Mouse (Mus musculus) kidney, adult 11 months (tissue): Measurements from ENCODE around the gene Tm6sf1.

Experiments used
- DNase-seq: peaks from one replicate; pipeline ENCODE4 v3.0.0; 2022

The Tm6sf1 gene

GRCm38 (mm10) chr7:81904094-81904493 is 45.3 kb downstream of the Tm6sf1 start:
- DNase-seq, result no peak

- DNase-seq, result no peak
These were observed 46.1 kb downstream of the Tm6sf1 start for GRCm38 (mm10) chr7:81904926-81905325.

DNA sequence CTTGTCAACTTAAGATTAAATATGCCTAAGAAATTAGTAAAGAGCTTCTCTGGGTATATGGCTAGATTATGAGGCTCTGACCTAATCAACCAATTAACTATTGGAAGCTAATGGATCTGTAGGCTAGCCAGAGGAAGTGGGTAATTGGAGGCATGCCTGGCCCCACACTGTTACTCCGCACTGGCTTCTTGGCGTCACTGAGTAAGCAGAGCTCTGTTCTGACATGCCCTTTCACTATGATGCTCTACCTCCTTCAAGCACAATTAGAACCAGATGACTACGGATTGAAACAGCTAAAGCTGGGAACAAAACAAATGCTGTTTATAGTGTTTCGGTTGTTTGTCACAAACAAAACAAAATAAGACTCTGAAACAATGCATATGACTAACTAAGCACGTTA is 59.5 kb downstream of the Tm6sf1 start:
- DNase-seq, result no peak

DNA sequence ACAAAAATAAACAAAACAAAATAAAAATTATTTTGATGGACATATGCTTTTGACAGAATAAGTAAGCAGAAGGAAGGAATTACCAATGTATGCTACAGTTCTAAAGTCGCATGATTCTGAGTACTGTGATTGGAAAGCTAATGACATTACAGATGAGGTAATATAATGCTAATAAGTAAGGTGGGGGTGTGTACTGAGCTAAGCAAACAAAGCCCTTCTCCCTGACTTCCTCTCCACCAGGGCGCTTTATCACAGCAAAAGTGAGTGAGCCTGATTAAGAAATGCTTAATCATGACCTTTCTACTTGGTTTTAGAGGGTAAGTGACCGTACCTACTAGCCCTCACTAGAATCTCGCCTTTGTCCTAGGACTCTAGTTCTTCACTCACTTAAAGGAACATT is 61.5 kb downstream of the Tm6sf1 start:
- DNase-seq, result no peak

DNA sequence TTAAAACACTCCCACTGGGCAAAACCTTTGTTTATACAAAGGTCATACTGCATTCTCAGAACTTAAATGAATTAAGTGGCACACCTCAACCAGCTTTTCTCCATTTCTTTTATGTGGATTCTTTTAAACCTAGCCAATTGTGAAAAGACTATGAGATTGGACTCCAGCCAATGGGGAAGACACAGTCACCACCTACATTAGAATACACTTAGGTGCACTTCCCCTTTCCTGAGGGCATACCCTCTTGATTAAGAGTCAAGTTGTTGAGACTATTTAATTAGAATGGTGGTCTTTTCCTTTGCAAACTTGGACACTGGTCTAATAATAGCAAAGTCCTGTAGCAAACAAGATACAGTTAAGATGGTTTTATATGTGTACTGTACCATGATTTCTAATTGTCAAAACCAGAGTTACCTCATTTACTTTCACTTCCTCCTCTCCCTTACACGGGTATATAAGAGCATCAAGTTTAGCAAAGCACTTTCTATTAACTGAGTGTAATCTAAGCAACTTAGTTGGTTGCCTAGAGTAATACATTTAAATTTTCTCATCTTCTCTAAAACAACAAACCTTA is 62.7 kb downstream of the Tm6sf1 start:
- no peak for DNase-seq

GRCm38 (mm10) chr7:81928998-81929397 is 70.2 kb downstream of the Tm6sf1 start:
- DNase-seq, result no peak

DNA sequence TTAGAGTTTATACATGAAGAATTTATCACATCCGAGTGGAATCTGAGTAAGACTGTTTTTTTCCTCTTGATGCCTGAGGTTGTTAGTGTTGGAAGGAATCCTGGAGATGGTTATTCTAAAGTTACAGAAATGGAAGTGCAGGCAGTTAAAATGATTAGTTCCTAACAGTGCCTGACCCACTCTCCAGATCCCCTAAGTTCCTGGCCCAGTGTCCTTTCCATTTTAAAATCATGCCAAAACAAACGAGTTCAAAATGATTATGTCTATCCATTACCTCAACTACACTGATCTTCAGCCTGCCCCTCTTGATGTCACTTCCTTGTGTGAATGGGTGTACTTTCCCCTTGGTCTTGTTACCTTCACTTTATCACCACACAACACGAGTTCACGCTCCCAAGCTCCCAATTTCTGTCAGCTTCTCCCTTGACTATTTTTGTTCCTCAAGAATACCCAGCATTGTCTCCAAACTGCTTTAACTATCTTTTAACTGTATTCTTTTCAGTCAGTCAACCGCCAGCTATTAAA is 73.8 kb downstream of the Tm6sf1 start:
- no peak for DNase-seq

GRCm38 (mm10) chr7:81933061-81933600 is 74.3 kb downstream of the Tm6sf1 start:
- no peak for DNase-seq

DNA sequence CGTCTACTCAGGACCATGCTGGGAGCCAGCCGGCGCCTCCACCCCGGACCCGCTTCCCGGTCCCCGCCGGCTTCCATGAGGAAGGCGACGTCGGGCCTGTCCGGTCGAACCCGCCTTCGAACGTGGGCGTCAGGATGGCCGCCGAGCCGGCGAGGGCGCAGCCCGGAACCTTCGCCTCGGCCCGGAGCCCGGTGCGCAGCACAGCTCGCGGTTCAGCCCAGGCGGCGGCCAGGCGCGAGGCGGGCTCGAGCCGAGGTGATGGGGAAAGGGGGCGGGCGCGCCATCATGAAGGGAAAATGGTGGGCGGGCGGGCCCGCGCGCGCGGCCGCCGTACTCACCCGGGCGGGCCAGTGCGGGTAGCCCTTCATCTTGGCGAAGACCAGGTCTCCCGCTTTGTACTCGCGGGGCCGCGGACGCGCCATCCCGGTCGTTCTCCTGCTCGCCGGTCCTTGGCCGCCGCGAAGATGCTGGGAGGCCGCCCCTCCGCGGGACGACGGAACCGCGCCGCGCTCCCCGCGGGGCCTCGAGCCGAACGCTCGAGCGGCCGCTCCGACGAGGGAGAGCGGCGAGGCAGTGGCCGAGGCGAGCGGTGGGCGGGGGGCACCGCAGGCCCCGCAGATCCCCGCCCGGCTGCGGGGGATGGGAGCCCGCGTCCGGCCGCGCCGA is 74.9 kb downstream of the Tm6sf1 start:
- peak; percentile 15 for DNase-seq
